Mouse (Mus musculus) Patski (cell line): Measurements from ENCODE around the gene Plau. TPM values are rescaled to one million over a fixed set of nuclear protein-coding genes. Genes with fewer than 3 reads are reported as not detected.

Experiments
- ATAC-seq: fragments of 100-300 bp; one replicate; pipeline ENCODE4 v1.8.0; 2021
- CTCF ChIA-PET: fragments of 350-600 bp; sonication (Branson Sonifier 250); formaldehyde crosslinking; loops from one replicate; lab custom pipeline; 2022; ENCODE audit warnings: inconsistent platforms; lab: Charles Lee
- POLR2A ChIA-PET: fragments of 350-600 bp; sonication (Branson Sonifier 250); formaldehyde crosslinking; loops from one replicate; lab custom pipeline; 2022; ENCODE audit warnings: antibody characterized with exemption, inconsistent platforms; lab: Charles Lee
- DNase-seq: peaks from one replicate; pipeline ENCODE4 v3.0.0-alpha.2; 2011; ENCODE audit warnings: low read depth, low spot score
- H3K27me3 ChIP-seq: fragments of 371-371 bp; one replicate; pipeline ENCODE4 v1.5.1; 2021
- CTCF ChIP-seq: fragments of 100-300 bp; IDR thresholded peaks from one replicate; pipeline ENCODE4 v1.5.1; 2021
- in situ Hi-C: fragments of 300-500 bp; cut with MboI; formaldehyde crosslinking; loops from 3 replicates; pipeline ENCODE4 v1.11.1; 2018; ENCODE audit warnings: low pct_unique_long_range_greater_than_20kb, mixed read lengths
- polyA plus RNA-seq: library from polyadenylated mRNA; unstranded; gene quantifications from one replicate; pipeline ENCODE4 v1.2.3, GENCODE M21; 2021

Gene Plau
- polyA plus RNA-seq, 1 experiment from 2014 or later: 88.3 TPM

GRCm38 (mm10) chr14:20885091-20885888 lies 48.8 kb downstream of the Plau start:
- in situ Hi-C loops: loop anchor here (5.0 kb wide), 2 partner anchors 42 to 107 kb away; partner anchors contain the start of gene Vcl
- POLR2A ChIA-PET: interaction anchor here (0.6 to 0.7 kb wide), 3 partner anchors 8 to 208 kb away, joined by 3 to 6 read pairs (median 3); no protein-coding TSS in a partner anchor
- DNase-seq (no peak), ATAC-seq (no peak)
- no peak for TF ChIP-seq CTCF
- H3K27me3 ChIP-seq: no peaks in the 10 kb centered on the region
- CTCF ChIA-PET: interaction anchor here (1.0 to 3.3 kb wide), 9 partner anchors 10 to 99 kb away, joined by 3 to 22 read pairs (median 4); no protein-coding TSS in a partner anchor

- ATAC-seq: no peak
- DNase-seq: no peak
- in situ Hi-C loops: loop anchor here (5.0 kb wide), 2 partner anchors 41 to 106 kb away; partner anchors contain the start of gene Vcl
- ChIA-PET POLR2A (no interaction called here), CTCF (interaction anchor here (1.0 to 3.3 kb wide), 6 partner anchors 13 to 121 kb away, joined by 3 to 22 read pairs (median 6); no protein-coding TSS in a partner anchor)
- peak; percentile 67 for TF ChIP-seq CTCF
- no peaks in the 10 kb centered on the region for H3K27me3 ChIP-seq
These were observed 49.8 kb downstream of the Plau start for GRCm38 (mm10) chr14:20886266-20886665.

GRCm38 (mm10) chr14:20887541-20888085 lies 51.2 kb downstream of the Plau start:
- H3K27me3 ChIP-seq: no peaks in the 10 kb centered on the region
- in situ Hi-C loops: loop anchor here (5.0 kb wide), 2 partner anchors 40 to 105 kb away; partner anchors contain the start of gene Vcl
- ATAC-seq: no peak
- no peak for DNase-seq
- CTCF ChIA-PET: interaction anchor here (1.0 to 3.3 kb wide), 3 partner anchors 14 to 89 kb away, joined by 3 to 22 read pairs (median 3); no protein-coding TSS in a partner anchor
- TF ChIP-seq CTCF: no peak
- POLR2A ChIA-PET: no interaction called here

GRCm38 (mm10) chr14:20891941-20892402 lies 55.5 kb downstream of the Plau start:
- ChIA-PET CTCF (interaction anchor here (1.6 to 4.2 kb wide), 4 partner anchors 9 to 47 kb away, joined by 3 to 20 read pairs (median 8); no protein-coding TSS in a partner anchor), POLR2A (no interaction called here)
- ATAC-seq (peak; percentile 98), DNase-seq (peak; percentile 97)
- in situ Hi-C loops: no loop called here
- TF ChIP-seq CTCF: no peak
- no peaks in the 10 kb centered on the region for H3K27me3 ChIP-seq

Other genes starting within 250 kb of the Plau start
- 21.6 TPM for gene Usp54, start 195.6 kb upstream of the Plau start, polyA plus RNA-seq
- gene Myoz1, start 180.1 kb upstream of the Plau start, polyA plus RNA-seq: not detected
- 0.55 TPM for gene Synpo2l, start 168.3 kb upstream of the Plau start, polyA plus RNA-seq
- gene Sec24c, start 162.4 kb upstream of the Plau start, polyA plus RNA-seq: 113 TPM
- gene Fut11, start 141.7 kb upstream of the Plau start, polyA plus RNA-seq: 9.2 TPM
- gene Chchd1, start 133.7 kb upstream of the Plau start, polyA plus RNA-seq: 96.6 TPM
- 162 TPM for gene Zswim8, start 129.1 kb upstream of the Plau start, polyA plus RNA-seq
- 44.6 TPM for gene Ndst2, start 102.1 kb upstream of the Plau start, polyA plus RNA-seq
- gene Camk2g, start 42.6 kb upstream of the Plau start, polyA plus RNA-seq: 51.7 TPM
- gene Vcl, start 92.7 kb downstream of the Plau start, polyA plus RNA-seq: 255 TPM
- 41.4 TPM for gene Ap3m1, start 215.8 kb downstream of the Plau start, polyA plus RNA-seq
- gene Adk, start 215.9 kb downstream of the Plau start, polyA plus RNA-seq: 55.1 TPM